Mouse (Mus musculus) spleen, postnatal 10 days (tissue): ENCODE results near the gene Cxcl1.
"Not testable (repeated sequence)": the region's sequence is repeated elsewhere in the genome, so short reads cannot be mapped to it uniquely, and the experiment has no call there.

Experiments used
- DNase-seq, 2 experiments: peaks; one replicate each; pipeline ENCODE4 v3.0.0; 2021 to 2022; ENCODE audit warnings: low spot score in 2 of 2

Gene Cxcl1

GRCm38 (mm10) chr5:90890519-90891463 is at the start of gene Cxcl1:
Gene Cxcl1, plus strand, starts transcription at chr5:90891241.
- no peak for DNase-seq

- no peak for DNase-seq
Measured at GRCm38 (mm10) chr5:90843891-90844290, 47.1 kb upstream of the Cxcl1 start.

GRCm38 (mm10) chr5:90850096-90850495 is 40.9 kb upstream of the Cxcl1 start:
- DNase-seq = not testable (repeated sequence)

- DNase-seq = not testable (repeated sequence)
Measured at GRCm38 (mm10) chr5:90851391-90851790, 39.6 kb upstream of the Cxcl1 start.

GRCm38 (mm10) chr5:90853206-90853605 is 37.8 kb upstream of the Cxcl1 start:
- no peak for DNase-seq

- DNase-seq = no peak
Measured at GRCm38 (mm10) chr5:90855308-90856230, 35.5 kb upstream of the Cxcl1 start.

- no peak for DNase-seq
Measured at GRCm38 (mm10) chr5:90857463-90857862, 33.6 kb upstream of the Cxcl1 start.

GRCm38 (mm10) chr5:90858429-90858828 is 32.6 kb upstream of the Cxcl1 start:
- no peak for DNase-seq

- no peak for DNase-seq
Measured at GRCm38 (mm10) chr5:90859031-90859430, 32.0 kb upstream of the Cxcl1 start.

GRCm38 (mm10) chr5:90861876-90862375 is 29.1 kb upstream of the Cxcl1 start:
- no peak for DNase-seq

- no peak for DNase-seq
Measured at GRCm38 (mm10) chr5:90866770-90867169, 24.3 kb upstream of the Cxcl1 start.

GRCm38 (mm10) chr5:90872377-90872776 is 18.7 kb upstream of the Cxcl1 start:
- no peak for DNase-seq

- no peak for DNase-seq
Measured at GRCm38 (mm10) chr5:90876045-90876444, 15.0 kb upstream of the Cxcl1 start.

GRCm38 (mm10) chr5:90876471-90877172 is 14.4 kb upstream of the Cxcl1 start:
- no peak for DNase-seq

GRCm38 (mm10) chr5:90877173-90877512 is 13.9 kb upstream of the Cxcl1 start:
- no peak for DNase-seq

- no peak for DNase-seq
Measured at GRCm38 (mm10) chr5:90879307-90880014, 11.6 kb upstream of the Cxcl1 start.

- no peak for DNase-seq
Measured at GRCm38 (mm10) chr5:90880335-90880850, 10.6 kb upstream of the Cxcl1 start.

- no peak for DNase-seq
Measured at GRCm38 (mm10) chr5:90881021-90881420, 10.0 kb upstream of the Cxcl1 start.

- DNase-seq = no peak
Measured at GRCm38 (mm10) chr5:90881682-90882081, 9.4 kb upstream of the Cxcl1 start.

GRCm38 (mm10) chr5:90882146-90882545 is 8.9 kb upstream of the Cxcl1 start:
- no peak for DNase-seq
